Mouse (Mus musculus): ENCODE results near the gene Micall2.
"Not testable (repeated sequence)": the region's sequence is repeated elsewhere in the genome, so short reads cannot be mapped to it uniquely, and the experiment has no call there.

Micall2 gene

DNA sequence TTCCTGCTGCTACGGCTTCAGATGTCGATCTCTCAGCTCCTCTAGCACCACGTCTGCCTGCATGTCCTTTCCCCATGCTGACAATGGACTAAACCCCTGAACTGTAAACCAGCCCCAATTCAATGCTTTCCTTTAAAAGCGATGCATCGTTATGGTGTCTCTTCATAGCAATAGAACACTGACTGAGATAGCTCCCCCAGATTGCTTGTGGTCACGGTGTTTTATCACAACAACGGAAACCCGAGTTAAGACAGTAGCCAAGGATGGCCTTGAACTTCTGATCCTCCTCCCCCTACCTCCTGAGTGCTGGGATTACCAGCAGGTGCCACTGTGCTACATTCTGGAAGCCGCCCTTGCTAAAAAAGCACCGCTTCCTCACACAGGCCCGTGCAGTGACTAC, 8.9 kb downstream of the Micall2 start:
- DNase-seq, result no peak

DNA sequence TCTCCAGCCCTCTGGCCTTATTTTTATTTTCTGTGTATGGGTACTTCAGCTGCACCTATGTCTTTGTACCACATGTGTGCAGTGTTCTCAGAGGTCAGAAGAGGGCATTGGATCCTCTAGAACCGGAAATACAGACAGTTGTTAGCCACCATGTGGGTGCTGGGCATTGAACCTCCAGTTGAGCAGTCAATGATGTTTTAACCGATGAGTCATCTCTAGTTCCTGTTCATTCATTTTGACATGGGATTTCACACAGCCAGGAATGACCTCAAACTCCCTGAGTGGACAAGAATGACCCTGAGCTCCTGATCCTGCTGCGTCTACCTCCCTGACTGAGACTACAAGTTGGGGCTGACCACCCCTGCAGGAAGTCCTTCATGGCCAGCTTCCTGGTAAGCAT, 9.9 kb downstream of the Micall2 start:
- no peak for DNase-seq

- DNase-seq, result peak; percentile 74
These were observed 11.6 kb downstream of the Micall2 start for GRCm38 (mm10) chr5:139724336-139725116.

- peak; percentile 60 for DNase-seq
These were observed 13.0 kb downstream of the Micall2 start for GRCm38 (mm10) chr5:139723113-139723512.

DNA sequence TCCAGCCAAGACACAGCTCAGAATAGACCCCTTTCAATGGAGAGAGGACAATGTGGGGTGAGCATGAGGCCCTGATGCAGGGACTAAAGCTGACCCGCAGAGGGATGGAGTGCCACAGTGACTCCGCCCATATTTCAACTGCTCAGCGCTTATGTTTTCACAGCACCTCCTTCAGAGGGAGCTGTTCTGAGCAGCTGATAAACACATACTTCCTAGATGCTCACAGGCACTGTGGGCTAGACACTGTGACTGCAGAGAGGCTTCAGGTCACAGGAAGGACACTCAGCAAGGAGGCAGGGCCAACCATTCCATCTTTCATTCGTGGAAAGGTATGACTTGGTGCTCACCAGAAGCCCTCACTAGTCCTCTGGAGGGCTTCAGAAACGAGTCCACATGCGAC, 13.4 kb downstream of the Micall2 start:
- peak; percentile 55 for DNase-seq

DNA sequence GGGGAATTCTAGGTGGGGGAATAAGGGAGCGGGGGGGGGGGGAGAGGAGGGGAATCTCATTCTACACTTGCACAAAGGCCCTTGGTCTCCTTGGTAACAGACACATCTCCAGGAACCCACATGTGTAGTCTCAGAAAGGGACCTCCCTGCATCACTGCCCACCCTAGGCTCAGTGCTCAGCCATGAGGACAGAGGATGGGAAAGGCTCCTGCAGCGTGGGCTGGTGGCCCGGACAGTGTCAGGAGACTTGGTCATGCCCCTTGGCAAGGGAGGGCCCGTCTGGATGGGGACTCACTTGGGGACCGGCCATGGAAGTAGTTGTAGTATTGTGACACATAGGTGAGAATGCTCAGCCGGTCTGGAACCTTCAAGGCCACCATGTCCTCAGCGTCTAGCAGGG, 17.2 kb downstream of the Micall2 start:
- peak; percentile 52 for DNase-seq

- no peak for DNase-seq
These were observed 17.6 kb downstream of the Micall2 start for GRCm38 (mm10) chr5:139718540-139718939.

- peak; percentile 74 for DNase-seq
These were observed 18.4 kb downstream of the Micall2 start for GRCm38 (mm10) chr5:139717723-139718122.

DNA sequence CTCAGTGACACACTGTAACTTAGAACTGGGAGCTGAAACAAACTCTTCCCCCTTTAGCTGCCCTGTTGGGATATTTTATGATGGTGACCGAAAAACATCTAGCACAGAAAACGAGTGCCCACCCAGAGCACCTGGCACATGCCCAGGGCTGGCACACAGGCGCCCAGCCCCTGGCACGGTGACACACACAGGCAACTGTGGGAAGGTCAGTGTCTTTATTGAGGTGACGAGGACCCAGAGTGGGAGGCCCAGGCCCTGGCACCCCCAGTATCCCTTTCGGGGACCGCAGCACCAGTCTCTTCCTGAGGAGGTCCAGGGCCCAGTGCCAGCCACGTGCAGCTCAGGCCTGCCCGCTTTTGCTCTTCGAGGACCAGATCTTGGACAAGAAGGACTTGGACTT, 29.6 kb downstream of the Micall2 start:
- no peak for DNase-seq

- DNase-seq, result peak; percentile 57
These were observed 33.2 kb downstream of the Micall2 start for GRCm38 (mm10) chr5:139702905-139703304.

GRCm38 (mm10) chr5:139702236-139702635, 33.9 kb downstream of the Micall2 start:
- DNase-seq, result no peak

- no peak for DNase-seq
These were observed 39.2 kb downstream of the Micall2 start for GRCm38 (mm10) chr5:139696954-139697353.

DNA sequence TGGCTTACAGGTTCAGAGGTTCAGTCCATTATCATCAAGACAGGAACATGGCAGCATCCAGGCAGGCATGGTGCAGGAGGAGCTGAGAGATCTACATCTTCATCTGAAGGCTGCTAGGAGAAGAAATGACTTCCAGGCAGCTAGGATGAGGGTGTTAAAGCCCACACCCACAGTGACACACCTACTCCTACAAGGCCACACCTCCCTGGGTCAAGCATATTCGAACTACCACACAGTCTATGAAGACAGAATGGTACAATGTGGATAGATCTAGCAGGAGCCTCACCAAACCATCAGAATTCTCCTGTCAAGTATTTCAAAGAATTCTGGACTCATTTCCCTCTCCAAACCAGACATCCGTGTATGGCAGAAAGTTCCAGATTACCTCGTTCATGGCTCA, 40.3 kb downstream of the Micall2 start:
- DNase-seq, result not testable (repeated sequence)

GRCm38 (mm10) chr5:139694989-139695571, 41.1 kb downstream of the Micall2 start:
- peak; percentile 88 for DNase-seq

GRCm38 (mm10) chr5:139694292-139694988, 41.7 kb downstream of the Micall2 start:
- no peak for DNase-seq

DNA sequence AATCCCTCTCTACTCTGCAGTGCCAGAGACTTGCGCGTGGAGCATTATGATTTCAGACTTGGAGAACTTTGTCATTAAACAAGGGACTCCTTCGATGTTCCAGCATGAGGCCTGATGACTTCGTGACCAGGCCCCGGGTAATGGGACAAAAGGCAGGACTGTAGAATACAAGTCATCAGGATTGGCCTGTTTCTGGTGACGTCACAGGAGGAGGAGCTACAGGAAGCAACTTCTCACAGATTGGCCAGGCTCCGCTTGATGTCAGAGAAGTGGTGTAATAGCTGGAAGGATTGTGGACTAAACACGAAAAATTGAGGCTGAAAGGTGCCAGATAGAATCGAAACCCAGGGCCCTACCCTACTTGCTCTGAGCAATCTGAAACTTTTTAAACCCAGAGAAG, 45.3 kb downstream of the Micall2 start:
- peak; percentile 27 for DNase-seq

DNA sequence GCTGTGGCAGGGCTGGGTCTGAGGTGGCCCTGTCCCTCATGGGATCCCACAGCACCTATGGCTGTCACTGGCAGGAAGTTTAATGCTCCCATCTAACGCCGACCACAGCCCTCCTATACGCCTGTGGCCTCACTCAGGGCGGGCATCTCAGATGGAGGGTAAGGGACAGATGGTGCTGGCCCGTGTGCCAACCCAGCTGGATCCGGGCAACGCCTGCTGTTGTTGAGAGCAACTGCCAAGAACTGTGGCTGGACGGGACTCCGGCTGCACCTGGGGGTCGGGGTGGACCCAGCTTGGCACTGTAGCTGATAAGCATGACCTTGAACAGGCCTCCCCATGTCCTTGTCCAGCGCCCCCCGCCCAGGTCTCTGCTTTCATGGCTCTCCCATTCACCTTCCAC, 47.8 kb downstream of the Micall2 start:
- DNase-seq, result no peak

DNA sequence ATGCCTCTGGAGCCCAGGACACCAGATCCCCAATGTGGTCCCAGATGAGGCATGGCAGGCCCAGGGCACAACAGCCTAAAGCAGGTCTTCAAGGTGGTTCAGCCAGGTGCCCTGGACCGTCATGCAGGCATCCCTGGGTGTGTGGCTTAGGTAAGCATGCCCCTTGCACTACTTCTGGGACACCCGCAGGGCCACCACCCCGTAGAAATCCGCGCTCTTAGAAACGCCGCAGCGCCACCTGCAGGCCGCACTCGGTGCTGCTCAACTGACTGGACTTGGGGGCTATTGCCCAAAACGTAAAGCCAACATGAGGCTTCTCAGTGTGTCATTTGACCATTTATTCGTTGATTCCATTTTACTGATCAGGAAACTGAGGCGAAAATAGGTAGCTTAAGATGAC, 48.5 kb downstream of the Micall2 start:
- peak; percentile 63 for DNase-seq

DNA sequence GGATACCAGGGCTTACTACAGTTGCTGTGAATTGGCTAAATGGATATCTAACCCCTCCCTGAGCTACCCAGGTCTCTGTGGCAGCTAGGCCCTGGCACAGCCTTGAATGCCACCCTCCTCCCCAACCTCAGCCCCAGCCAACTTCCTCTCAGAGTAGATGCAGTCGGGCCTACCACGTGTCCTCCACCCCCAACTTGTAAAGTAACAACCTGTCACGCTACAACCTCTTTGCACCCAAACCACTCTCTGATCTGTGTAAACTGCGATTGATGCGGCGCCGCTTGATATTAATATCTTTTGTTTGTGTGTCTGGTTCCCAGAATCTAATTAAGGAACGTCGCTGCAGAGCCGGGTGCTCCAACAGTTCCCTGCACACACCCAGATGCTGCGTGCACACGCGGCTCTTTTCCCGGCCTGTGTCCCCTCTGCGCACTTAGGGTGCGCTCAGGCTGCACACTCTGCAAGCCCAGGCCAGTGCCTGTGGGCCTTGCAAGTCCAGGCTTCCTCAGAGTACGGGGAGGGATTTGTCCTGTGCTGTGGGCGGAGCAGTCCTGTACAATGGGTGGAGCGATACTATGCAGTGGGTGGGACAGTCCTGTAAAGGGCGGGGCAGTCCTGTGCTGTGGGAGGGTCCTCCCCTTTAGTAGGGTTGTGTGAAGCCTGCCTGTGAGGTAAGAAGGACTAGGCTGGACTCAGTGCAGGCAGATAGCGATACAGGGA, 49.4 kb downstream of the Micall2 start:
- peak; percentile 77 for DNase-seq

- DNase-seq, result peak; percentile 40
These were observed 52.9 kb downstream of the Micall2 start for GRCm38 (mm10) chr5:139683228-139683627.

GRCm38 (mm10) chr5:139682631-139682977, 53.5 kb downstream of the Micall2 start:
- DNase-seq, result peak; percentile 54

- peak; percentile 88 for DNase-seq
These were observed 54.1 kb downstream of the Micall2 start for GRCm38 (mm10) chr5:139681832-139682630.

- DNase-seq, result no peak
These were observed 60.5 kb downstream of the Micall2 start for GRCm38 (mm10) chr5:139675707-139675967.
